Mouse (Mus musculus): ENCODE data around the gene Ociad1.

DNA sequence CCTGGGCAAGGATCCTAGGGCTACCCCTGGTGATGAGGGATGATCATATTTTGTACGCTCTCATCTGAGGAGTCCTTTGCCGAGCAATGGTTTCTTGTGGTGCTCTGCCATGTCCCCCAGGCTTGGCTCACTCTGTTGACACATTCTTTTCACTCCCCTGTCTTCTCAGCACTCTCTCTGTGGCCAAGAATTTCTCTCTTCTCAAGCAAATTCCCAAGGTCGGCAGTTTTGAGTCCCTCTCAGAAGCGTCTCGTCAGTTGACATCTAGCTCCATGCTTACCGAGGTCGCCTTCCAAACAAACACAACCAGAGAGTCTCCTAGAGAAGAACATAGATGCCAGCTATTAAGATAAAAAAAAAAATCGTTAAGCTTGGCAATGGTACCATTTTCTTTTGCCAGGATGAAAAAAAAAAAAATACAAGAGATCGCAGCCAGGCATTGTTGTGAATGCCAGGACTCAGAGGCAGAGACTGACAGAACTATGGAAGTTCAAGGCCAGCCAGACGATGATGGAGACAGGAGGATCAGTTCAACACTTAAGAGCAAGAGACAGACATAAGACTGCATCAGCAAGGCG, 23.9 kb upstream of the Ociad1 start:
- TF ChIP-seq CTCF (IDR thresholded peaks at IDR 0.05; ENCODE audit: low read depth, low read length) (no peak), POLR2A (IDR thresholded peaks at IDR 0.05; ENCODE audit: insufficient read depth, low read length) (no peak), EP300 (IDR thresholded peaks at IDR 0.05; ENCODE audit: insufficient read depth, low read depth, low read length) (no peak)
